Mouse (Mus musculus) thymus, adult 2 months (tissue): ENCODE data around the gene Gm17581. TPM values are rescaled to one million over a fixed set of nuclear protein-coding genes. Genes with fewer than 3 reads are reported as not detected.

Experiments used
- DNase-seq: peaks from one replicate; pipeline ENCODE4 v3.0.0; 2021
- H3K27ac ChIP-seq: fragments of 200-500 bp; 2 replicates; pipeline ENCODE4 v1.5.1; 2012; ENCODE audit warnings: low read length, control low read depth; ENCODE audit not compliant: control insufficient read depth, insufficient read depth
- H3K27me3 ChIP-seq: fragments of 200-500 bp; 2 replicates; pipeline ENCODE4 v1.6.1; 2012; ENCODE audit warnings: mild to moderate bottlenecking, low read length, moderate library complexity, mixed read lengths; ENCODE audit not compliant: control insufficient read depth, insufficient read depth
- H3K36me3 ChIP-seq: fragments of 200-500 bp; 2 replicates; pipeline ENCODE4 v1.6.1; 2012; ENCODE audit warnings: mild to moderate bottlenecking, low read length, moderate library complexity; ENCODE audit not compliant: control insufficient read depth, insufficient read depth
- H3K4me1 ChIP-seq: fragments of 200-500 bp; replicated peaks from 2 replicates; pipeline ENCODE4 v1.6.1; 2012; ENCODE audit warnings: low read length; ENCODE audit not compliant: control insufficient read depth, insufficient read depth
- H3K4me3 ChIP-seq: fragments of 200-500 bp; 2 replicates; pipeline ENCODE4 v1.5.1; 2012; ENCODE audit warnings: mild to moderate bottlenecking, low read length, control low read depth, moderate library complexity; ENCODE audit not compliant: control insufficient read depth, insufficient read depth
- CTCF ChIP-seq: fragments of 200-500 bp; IDR thresholded peaks from 2 replicates; pipeline ENCODE4 v1.5.1; 2012; ENCODE audit warnings: mild to moderate bottlenecking, control low read depth, low read length, moderate library complexity, borderline replicate concordance; ENCODE audit not compliant: control insufficient read depth, poor library complexity, insufficient read depth; ENCODE audit errors: extremely low read depth
- POLR2A ChIP-seq: fragments of 200-500 bp; IDR thresholded peaks from 2 replicates; pipeline ENCODE4 v1.6.1; 2012; ENCODE audit warnings: mild to moderate bottlenecking, low read length, control low read depth, moderate library complexity; ENCODE audit not compliant: control insufficient read depth, poor library complexity, insufficient read depth; ENCODE audit errors: extremely low read depth
- WGBS: fragments of 180-500 bp; shearing (Covaris S2); methylation state at CpG from one replicate; pipeline ENCODE4 v1.1.7; 2018; 5-methylcytosine and 5-hydroxymethylcytosine counted together
- polyA plus RNA-seq: library from polyadenylated mRNA; depleted of rRNA; stranded (reverse); fragments of >200 nt; gene quantifications from 2 replicates; pipeline ENCODE4 v1.2.3, GENCODE M21; 2012

Gene Gm17581
- polyA plus RNA-seq, 1 experiment = not detected

GRCm38 (mm10) chr2:155756855-155757566, 21.3 kb upstream of the Gm17581 start:
- H3K27me3 ChIP-seq = no peaks in the 10 kb centered on the region

GRCm38 (mm10) chr2:155755746-155756145, 20.1 kb upstream of the Gm17581 start:
- TF ChIP-seq POLR2A (no peak), CTCF (no peak)
- Histone ChIP-seq H3K27ac (no peak overlapping the region), H3K4me3 (no peak overlapping the region), H3K27me3 (no peaks in the 10 kb centered on the region), H3K4me1 (peaks cover 7% of the 10 kb centered on the region; the same call in 1 of the 2 replicates), H3K36me3 (no peaks in the 10 kb centered on the region)
- DNase-seq = peak; percentile 54
- WGBS = 4% methylated on average over 1 of the region's 1 CpGs

More at GRCm38 (mm10) chr2:155756855-155757566, 21.3 kb upstream of the Gm17581 start:
- no peak for TF ChIP-seq POLR2A
- TF ChIP-seq CTCF = no peak
- WGBS = 72% methylated on average over 14 of the region's 14 CpGs
- DNase-seq = peak; percentile 3
- no peak overlapping the region for H3K4me3 ChIP-seq
- H3K36me3 ChIP-seq = no peaks in the 10 kb centered on the region
- no peak overlapping the region for H3K27ac ChIP-seq
- H3K4me1 ChIP-seq = no peaks in the 10 kb centered on the region

DNA sequence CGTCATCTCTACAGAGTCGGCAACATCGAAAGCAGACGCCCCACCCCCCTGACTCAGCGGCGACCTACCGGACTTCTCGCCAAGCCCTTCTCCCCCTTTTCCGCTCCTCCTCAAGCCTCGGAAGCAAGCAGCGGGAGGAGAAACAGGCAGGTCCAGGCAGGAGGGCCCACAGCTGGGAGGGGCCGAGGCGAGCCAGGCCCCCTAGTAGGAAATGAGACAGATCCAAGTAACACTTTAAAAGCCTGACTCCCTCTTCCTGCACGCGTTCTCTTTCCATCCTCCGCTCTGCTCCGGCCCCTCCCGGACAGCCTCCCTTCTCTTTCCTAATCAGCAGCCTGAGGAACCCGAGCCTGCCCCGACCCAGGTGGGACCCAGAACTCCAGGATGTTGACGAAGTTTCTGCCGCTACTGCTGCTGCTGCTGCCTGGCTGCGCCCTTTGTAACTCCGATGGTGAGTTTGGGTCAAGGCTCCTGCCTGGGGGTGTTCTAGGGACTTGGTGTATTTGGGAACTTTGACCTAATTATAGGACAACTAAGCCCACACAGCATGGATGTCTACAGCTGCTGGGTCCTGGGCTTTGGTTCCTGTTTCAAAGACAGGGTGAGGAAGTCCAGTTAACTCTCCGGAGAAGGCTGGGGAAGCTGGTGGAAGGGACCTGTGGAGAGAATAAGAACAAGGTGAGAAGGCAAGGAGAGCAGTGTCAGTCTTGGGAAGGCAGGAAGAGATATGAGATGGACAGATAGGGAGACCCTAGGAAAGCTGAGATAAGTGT, 15.5 kb upstream of the Gm17581 start, which contains the start of gene Procr:
TSS of gene Procr (plus strand) at position 104 of the 773 bp plus-strand sequence.
- peak within 1 kb of the TSS; percentile 6; the same call in 1 of the 2 replicates for H3K4me3 ChIP-seq
- DNase-seq = no peak
- H3K36me3 ChIP-seq = no peaks in the 10 kb centered on the region
- WGBS = 6% methylated on average over 25 of the region's 25 CpGs
- no peaks in the 10 kb centered on the region for H3K27me3 ChIP-seq
- TF ChIP-seq CTCF = no peak
- TF ChIP-seq POLR2A = no peak
- H3K27ac ChIP-seq = no peak within 1 kb of the TSS
- H3K4me1 ChIP-seq = peaks cover 7% of the 10 kb centered on the region; the same call in 1 of the 2 replicates

DNA sequence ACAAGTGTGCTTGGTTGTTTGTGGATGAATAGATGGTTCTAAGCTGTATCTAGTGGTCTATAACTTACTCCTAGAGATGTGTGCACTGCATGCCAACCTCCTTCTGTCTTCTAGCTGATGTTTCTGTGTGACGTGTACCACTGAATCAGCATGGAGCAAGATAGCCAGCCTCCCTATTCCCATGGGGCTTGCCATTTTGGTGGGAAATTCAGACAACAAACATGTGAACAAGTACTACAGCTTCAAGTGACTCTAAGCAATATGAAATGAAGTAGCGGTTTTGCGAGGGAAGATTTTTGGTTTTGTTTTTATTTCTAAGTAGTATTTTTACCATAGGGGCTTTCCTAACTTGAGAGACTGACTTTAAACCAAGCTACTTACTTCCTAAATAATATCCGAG, 13.7 kb upstream of the Gm17581 start:
- WGBS = 94% methylated on average over 4 of the region's 4 CpGs
- no peak for DNase-seq
- TF ChIP-seq POLR2A (no peak), CTCF (no peak)
- H3K4me1 ChIP-seq = peaks cover 7% of the 10 kb centered on the region; the same call in 1 of the 2 replicates
- no peaks in the 10 kb centered on the region for H3K27me3 ChIP-seq
- H3K27ac ChIP-seq = no peak overlapping the region
- no peaks in the 10 kb centered on the region for H3K36me3 ChIP-seq
- no peak overlapping the region for H3K4me3 ChIP-seq

DNA sequence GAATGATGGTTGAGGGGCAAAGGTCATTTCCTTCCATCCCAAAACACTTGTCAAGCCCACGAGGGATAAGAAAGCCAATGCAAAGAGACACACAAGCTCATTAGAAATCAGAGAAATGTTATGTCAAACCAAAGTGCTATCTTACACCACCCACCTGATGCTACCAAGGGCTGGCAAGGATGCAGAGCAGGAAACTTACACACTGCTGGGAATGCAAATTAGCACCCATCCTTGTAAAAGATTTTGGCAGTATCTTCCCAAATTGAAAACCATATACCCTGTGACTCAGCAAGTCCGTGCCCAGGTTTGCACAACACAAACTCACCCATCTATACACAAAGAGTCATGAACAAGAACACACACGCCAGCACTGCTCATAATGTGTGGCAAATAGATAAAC, 9.8 kb upstream of the Gm17581 start:
- H3K27me3 ChIP-seq = no peaks in the 10 kb centered on the region
- TF ChIP-seq POLR2A (no peak), CTCF (no peak)

GRCm38 (mm10) chr2:155743351-155743750, 7.7 kb upstream of the Gm17581 start:
- no peaks in the 10 kb centered on the region for H3K36me3 ChIP-seq
- no peak for DNase-seq
- no peak overlapping the region for H3K27ac ChIP-seq
- TF ChIP-seq CTCF = no peak
- no peak for TF ChIP-seq POLR2A
- H3K4me3 ChIP-seq = no peak overlapping the region
- H3K27me3 ChIP-seq = no peaks in the 10 kb centered on the region
- WGBS = 29% methylated on average over 9 of the region's 9 CpGs
- no peaks in the 10 kb centered on the region for H3K4me1 ChIP-seq

More for the DNA sequence above, 9.8 kb upstream of the Gm17581 start:
- 78% methylated on average over 3 of the region's 3 CpGs for WGBS
- Histone ChIP-seq H3K36me3 (no peaks in the 10 kb centered on the region), H3K27ac (no peak overlapping the region), H3K4me3 (no peak overlapping the region), H3K4me1 (no peaks in the 10 kb centered on the region)
- DNase-seq = no peak
